Mouse (Mus musculus) induced T-regulatory cell, adult 2 months (primary cell): Measurements from ENCODE around the gene Usp6nl.
A peak's percentile ranks its signal among the peaks of the same experiment; 100 is the strongest.

Source experiments
- DNase-seq: peaks from one replicate; pipeline ENCODE4 v3.0.0-alpha.2; 2012; ENCODE audit warnings: low read depth

Gene Usp6nl

DNA sequence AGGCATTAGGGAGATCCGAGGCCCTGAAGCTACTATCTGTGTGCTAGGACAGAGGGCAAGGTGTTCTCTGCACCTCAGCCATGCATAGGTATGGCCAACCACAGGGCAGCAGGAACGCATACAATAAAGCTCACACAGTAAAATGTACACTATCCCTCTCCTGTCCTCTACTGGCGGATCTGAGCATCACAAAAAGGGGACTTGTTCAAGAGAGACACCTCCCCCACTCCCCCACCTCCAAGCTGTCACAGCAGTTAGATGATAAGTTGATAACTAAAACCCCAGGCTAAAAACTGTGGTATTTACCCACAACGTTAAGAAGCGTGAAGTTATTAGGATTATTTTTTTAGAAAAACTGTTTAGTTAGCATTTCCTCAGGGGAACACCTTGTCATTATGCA, 151.4 kb downstream of the Usp6nl start:
- DNase-seq, result peak; percentile 54

DNA sequence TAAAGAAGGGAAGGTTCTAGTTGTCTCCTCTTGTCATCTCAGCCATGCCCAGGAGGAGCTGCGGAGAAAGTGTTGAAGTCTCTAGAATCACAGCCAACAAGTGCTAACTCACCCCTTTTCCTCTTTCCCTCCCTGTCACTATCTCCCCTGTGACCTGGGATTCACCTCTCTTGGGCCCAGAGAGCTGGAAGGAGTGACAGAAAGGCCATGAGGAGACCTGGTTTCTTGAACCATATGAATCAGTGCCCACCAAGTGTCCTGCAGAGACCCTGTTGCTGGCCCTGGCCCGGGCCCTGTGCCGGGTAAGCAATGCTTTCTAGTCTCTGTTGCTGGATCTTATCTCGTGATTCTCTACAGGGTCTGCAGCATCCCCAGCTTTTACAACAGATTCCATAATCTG, 155.4 kb downstream of the Usp6nl start:
- DNase-seq, result no peak

DNA sequence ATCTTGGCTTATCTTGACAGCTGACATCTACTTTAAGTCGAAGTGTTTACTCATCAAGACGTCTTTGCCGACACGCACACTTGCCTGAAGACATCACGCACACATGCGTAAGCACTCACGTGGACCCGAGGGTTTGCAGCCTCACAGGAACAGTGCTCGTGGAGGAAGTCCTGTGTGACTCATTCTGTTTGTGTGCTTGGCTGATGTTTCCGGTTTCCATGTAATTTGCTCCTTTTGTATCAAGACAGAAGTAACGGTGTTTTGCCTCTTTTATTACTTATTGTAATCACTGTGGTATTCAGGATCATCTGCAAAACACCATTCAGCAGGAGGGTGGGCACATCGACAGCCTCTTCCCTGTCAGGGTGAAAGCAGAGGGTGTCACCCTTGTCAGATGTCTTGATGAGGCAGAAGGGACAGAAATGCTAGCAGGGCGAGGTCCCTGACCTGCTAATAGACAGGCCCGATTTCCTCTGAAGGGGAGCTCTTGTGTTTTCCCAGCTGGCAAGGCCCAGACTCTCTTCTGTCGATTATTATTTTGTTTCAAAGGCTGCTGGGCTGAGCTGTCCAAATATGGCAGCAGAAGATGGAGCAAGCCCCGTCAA, 156.0 kb downstream of the Usp6nl start:
- DNase-seq, result peak; percentile 92

- no peak for DNase-seq
Observed at GRCm38 (mm10) chr2:6478966-6479391, 156.5 kb downstream of the Usp6nl start.

- peak; percentile 46 for DNase-seq
Observed at GRCm38 (mm10) chr2:6479620-6480019, 157.2 kb downstream of the Usp6nl start.

GRCm38 (mm10) chr2:6481966-6482365, 159.5 kb downstream of the Usp6nl start:
- DNase-seq, result no peak

GRCm38 (mm10) chr2:6482411-6482810, 159.9 kb downstream of the Usp6nl start:
- DNase-seq, result no peak

GRCm38 (mm10) chr2:6483081-6483992, 160.9 kb downstream of the Usp6nl start:
- no peak for DNase-seq

GRCm38 (mm10) chr2:6484179-6484578, 161.7 kb downstream of the Usp6nl start:
- DNase-seq, result no peak

DNA sequence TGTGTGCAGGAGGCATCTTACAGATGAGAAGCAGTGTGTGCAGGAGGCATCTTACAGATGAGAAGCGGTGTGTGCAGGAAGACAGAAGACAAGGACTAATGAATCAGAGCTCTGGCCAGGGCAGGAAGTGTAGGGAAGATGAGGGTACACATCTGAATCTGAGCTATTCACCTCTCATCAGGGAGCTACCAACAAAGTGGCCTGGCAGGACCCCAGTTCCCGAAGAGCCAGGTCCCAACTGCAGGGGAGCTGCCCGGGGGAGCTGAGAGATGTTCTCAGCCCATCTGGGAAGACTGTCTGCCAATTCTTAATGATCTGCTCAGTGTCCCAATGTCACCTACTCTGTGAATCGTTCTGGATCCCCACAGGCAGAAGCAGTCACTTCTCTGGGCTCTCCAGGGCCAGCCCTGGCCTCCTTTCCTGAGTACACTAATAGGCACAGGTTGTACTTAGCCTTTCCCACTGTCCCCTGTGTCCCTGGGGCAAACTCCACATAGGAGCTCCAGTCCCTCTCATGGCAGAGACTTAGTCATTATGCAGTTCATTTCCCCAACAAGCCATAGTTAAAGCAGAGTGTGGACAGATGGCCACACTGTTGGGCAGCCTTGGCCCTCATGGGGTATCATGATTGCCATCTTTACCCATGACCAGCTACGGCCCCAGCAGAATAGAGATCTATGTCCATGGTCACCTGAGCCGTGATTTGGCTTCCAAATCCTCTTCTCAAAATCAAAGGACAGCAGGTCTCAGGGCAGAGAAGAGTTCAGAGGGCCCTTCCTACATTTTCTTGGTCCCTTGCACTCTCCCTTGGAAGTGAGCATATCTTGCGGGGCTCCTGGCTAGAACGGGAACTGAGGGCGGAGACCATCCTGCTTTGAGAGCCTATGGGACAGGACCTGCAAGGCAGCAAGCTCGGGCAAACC, 165.4 kb downstream of the Usp6nl start:
- DNase-seq, result no peak

DNA sequence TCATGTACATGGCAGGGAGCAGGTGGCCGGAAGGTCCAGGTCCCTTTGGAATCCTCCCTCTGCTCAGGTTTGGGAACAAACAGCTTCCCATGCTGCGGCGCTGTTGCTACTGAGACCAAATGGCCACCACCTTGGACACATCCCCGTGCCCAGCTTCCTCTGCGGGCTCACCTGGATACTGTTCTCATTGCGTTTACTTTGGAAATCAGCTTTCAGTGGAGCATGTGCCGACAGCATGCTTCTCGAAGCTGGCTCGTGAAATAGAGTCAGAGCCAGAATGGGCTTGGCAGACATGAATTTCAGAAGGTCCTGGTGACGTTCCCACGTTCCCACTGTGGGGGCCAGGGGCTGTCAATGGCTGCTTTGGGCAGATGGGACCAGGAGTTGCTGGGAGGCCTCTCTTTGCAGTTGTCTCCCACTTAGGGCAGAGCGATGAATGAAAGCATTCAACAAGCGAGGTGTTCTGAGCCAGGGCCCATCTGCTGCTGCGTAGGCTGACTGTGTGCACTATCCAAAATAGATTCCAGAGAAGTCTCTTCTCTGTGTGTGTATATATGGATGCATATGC, 166.1 kb downstream of the Usp6nl start:
- no peak for DNase-seq

- no peak for DNase-seq
Observed at GRCm38 (mm10) chr2:6490076-6490475, 167.6 kb downstream of the Usp6nl start.

DNA sequence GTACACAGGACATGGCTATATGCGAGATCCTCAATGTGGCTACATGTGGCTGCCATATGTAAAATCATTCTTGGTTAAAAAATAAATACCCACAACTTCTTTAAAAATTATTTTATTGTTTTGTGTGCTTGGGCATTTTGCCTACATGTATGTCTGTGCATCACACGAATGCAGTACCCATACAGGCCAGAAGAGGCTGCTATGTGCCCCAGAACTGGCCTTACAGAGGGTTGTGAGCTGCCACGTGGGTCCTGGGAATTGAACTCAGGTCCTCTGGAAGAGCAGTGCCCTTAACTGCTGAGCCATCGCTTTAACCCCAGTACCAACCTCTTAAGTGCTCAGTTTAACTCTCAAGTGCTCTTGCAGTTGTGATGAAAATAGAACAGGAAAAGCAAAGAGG, 168.4 kb downstream of the Usp6nl start:
- peak; percentile 28 for DNase-seq

GRCm38 (mm10) chr2:6493886-6494285, 171.4 kb downstream of the Usp6nl start:
- DNase-seq, result no peak
